Mouse (Mus musculus) ES-E14 (cell line): ENCODE measurements at regions not wholly inside any gene's neighbourhood (a gene's known extent, or its start where the extent isn't known, plus 50 kb on each side); places are given as distances from the start of the nearest gene placed in this dataset.

Experiments
- CHD2 ChIP-seq: IDR thresholded peaks from 2 replicates; pipeline ENCODE4 v1.6.1; 2014; ENCODE audit warnings: mild to moderate bottlenecking, low read depth, low read length, inconsistent platforms
- HCFC1 ChIP-seq: IDR thresholded peaks from 2 replicates; pipeline ENCODE4 v1.6.1; 2012; ENCODE audit warnings: low read length, inconsistent platforms, borderline replicate concordance; ENCODE audit not compliant: insufficient read depth
- MAFK ChIP-seq: IDR thresholded peaks from 2 replicates; pipeline ENCODE4 v1.6.1; 2014; ENCODE audit warnings: mild to moderate bottlenecking, low read depth, low read length, inconsistent platforms; ENCODE audit not compliant: insufficient read depth

DNA sequence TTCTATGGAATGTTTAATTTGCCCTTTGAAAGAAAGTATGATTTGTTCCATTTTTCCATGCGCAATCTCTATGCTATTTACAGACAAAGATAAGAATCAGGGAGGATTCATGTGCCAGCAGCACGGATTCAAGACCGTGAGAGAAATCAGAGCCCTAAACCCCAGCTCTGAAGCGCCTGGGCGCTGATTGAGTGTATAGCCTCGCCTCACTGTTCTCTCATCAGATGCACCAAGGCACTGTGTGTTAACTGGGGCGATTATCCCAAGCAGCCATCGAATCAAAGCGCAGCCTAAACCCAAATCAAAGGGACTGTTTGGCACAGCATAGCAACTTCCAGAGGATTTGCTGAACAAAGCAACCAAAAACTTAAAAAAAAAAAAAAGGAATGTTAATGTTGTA, 191.1 kb upstream of the Pou3f3 start:
- TF ChIP-seq MAFK, result no peak
- no peak for TF ChIP-seq HCFC1
- TF ChIP-seq CHD2, result no peak
